Mouse (Mus musculus) neural tube, embryonic 13.5 days (tissue): ENCODE results near the gene Flt3. TPM values are rescaled to one million over a fixed set of nuclear protein-coding genes. Genes with fewer than 3 reads are reported as not detected.
A peak's percentile ranks its signal among the peaks of the same experiment; 100 is the strongest.

Experiments
- ATAC-seq: fragments of 200-750 bp; cut with Nextera tagmentation; 2 replicates; pipeline ENCODE4 v1.8.0; 2017; ENCODE audit warnings: low read depth, mild to moderate bottlenecking, moderate TSS enrichment, moderate library complexity
- H3K27ac ChIP-seq: fragments of 300-500 bp; sonication (generic); replicated peaks from 2 replicates; pipeline ENCODE4 v1.5.1; 2015; ENCODE audit warnings: moderate library complexity, mild to moderate bottlenecking, inconsistent platforms
- H3K27me3 ChIP-seq: fragments of 300-500 bp; sonication (generic); 2 replicates; pipeline ENCODE4 v1.6.1; 2015; ENCODE audit warnings: mild to moderate bottlenecking, inconsistent platforms
- H3K36me3 ChIP-seq: fragments of 300-500 bp; sonication (generic); 2 replicates; pipeline ENCODE4 v1.6.1; 2015; ENCODE audit warnings: mild to moderate bottlenecking, inconsistent platforms
- H3K4me1 ChIP-seq: fragments of 300-500 bp; sonication (generic); replicated peaks from 2 replicates; pipeline ENCODE4 v1.6.1; 2015; ENCODE audit warnings: inconsistent platforms
- H3K4me2 ChIP-seq: fragments of 300-500 bp; sonication (generic); 2 replicates; pipeline ENCODE4 v1.6.1; 2015; ENCODE audit warnings: inconsistent platforms, mild to moderate bottlenecking, moderate library complexity
- H3K4me3 ChIP-seq: fragments of 300-500 bp; sonication (generic); 2 replicates; pipeline ENCODE4 v1.5.1; 2015; ENCODE audit warnings: mild to moderate bottlenecking, inconsistent platforms
- H3K9ac ChIP-seq: fragments of 300-500 bp; sonication (generic); 2 replicates; pipeline ENCODE4 v1.6.1; 2015; ENCODE audit warnings: moderate library complexity, mild to moderate bottlenecking, inconsistent platforms
- H3K9me3 ChIP-seq: fragments of 300-500 bp; sonication (generic); 2 replicates; pipeline ENCODE4 v1.6.1; 2016; ENCODE audit warnings: inconsistent platforms
- WGBS: fragments of 180-500 bp; shearing (Covaris S2); methylation state at CpG from one replicate; pipeline ENCODE4 v1.1.7; 2015; 5-methylcytosine and 5-hydroxymethylcytosine counted together
- polyA plus RNA-seq: library from polyadenylated mRNA; unstranded; fragments of >200 nt; fragmentation: Nextera tagmentation; extraction: Ambion mirVana; gene quantifications from 2 replicates; pipeline ENCODE4 v1.2.1, GENCODE M21; 2015

Flt3 gene
- polyA plus RNA-seq, 1 experiment from 2014 or later, result 0.64 TPM

GRCm38 (mm10) chr5:147304276-147305155 is 95.8 kb downstream of the Flt3 start:
- no peak overlapping the region for H3K4me2 ChIP-seq
- no peak overlapping the region for H3K4me3 ChIP-seq
- under 1% methylated on average over 54 of the region's 54 CpGs for WGBS
- H3K27ac ChIP-seq, result no peak overlapping the region
- no peaks in the 10 kb centered on the region for H3K36me3 ChIP-seq
- H3K9ac ChIP-seq, result no peak overlapping the region
- H3K27me3 ChIP-seq, result peaks cover 100% of the 10 kb centered on the region
- peaks cover 35% of the 10 kb centered on the region for H3K4me1 ChIP-seq
- no peaks in the 10 kb centered on the region for H3K9me3 ChIP-seq
- no peak for ATAC-seq

GRCm38 (mm10) chr5:147302746-147303400 is 97.4 kb downstream of the Flt3 start:
- Histone ChIP-seq H3K27me3 (peaks cover 100% of the 10 kb centered on the region), H3K4me2 (no peak overlapping the region), H3K9me3 (no peaks in the 10 kb centered on the region), H3K36me3 (no peaks in the 10 kb centered on the region), H3K4me1 (peaks cover 38% of the 10 kb centered on the region), H3K27ac (no peak overlapping the region), H3K4me3 (no peak overlapping the region), H3K9ac (no peak overlapping the region)
- ATAC-seq, result no peak
- 8% methylated on average over 13 of the region's 13 CpGs for WGBS

GRCm38 (mm10) chr5:147302141-147302540 is 98.1 kb downstream of the Flt3 start:
- WGBS, result 12% methylated on average over 8 of the region's 8 CpGs
- Histone ChIP-seq H3K36me3 (no peaks in the 10 kb centered on the region), H3K9me3 (no peaks in the 10 kb centered on the region), H3K9ac (no peak overlapping the region), H3K4me1 (peaks cover 38% of the 10 kb centered on the region), H3K4me3 (no peak overlapping the region), H3K27ac (no peak overlapping the region), H3K4me2 (no peak overlapping the region), H3K27me3 (peaks cover 100% of the 10 kb centered on the region)
- no peak for ATAC-seq

- under 1% methylated on average over 10 of the region's 10 CpGs for WGBS
- Histone ChIP-seq H3K9me3 (no peaks in the 10 kb centered on the region), H3K4me2 (no peak overlapping the region), H3K27ac (no peak overlapping the region), H3K36me3 (no peaks in the 10 kb centered on the region), H3K4me3 (no peak overlapping the region), H3K27me3 (peaks cover 100% of the 10 kb centered on the region), H3K9ac (no peak overlapping the region), H3K4me1 (peaks cover 36% of the 10 kb centered on the region)
- ATAC-seq, result no peak
Observed at GRCm38 (mm10) chr5:147301781-147302070, 98.6 kb downstream of the Flt3 start.

- Histone ChIP-seq H3K27me3 (peaks cover 98% of the 10 kb centered on the region), H3K4me2 (no peak overlapping the region), H3K36me3 (no peaks in the 10 kb centered on the region), H3K4me3 (no peak overlapping the region), H3K4me1 (peaks cover 30% of the 10 kb centered on the region), H3K9me3 (no peaks in the 10 kb centered on the region), H3K9ac (no peak overlapping the region), H3K27ac (no peak overlapping the region)
- 4% methylated on average over 21 of the region's 21 CpGs for WGBS
- no peak for ATAC-seq
Observed at GRCm38 (mm10) chr5:147300917-147301780, 99.1 kb downstream of the Flt3 start.

GRCm38 (mm10) chr5:147300001-147300363 is 100.3 kb downstream of the Flt3 start:
- WGBS, result 12% methylated on average over 4 of the region's 4 CpGs
- Histone ChIP-seq H3K4me2 (peak overlapping the region; percentile 45), H3K9ac (no peak overlapping the region), H3K4me3 (0 out of 2 replicates have a peak overlapping the region, but pooled peaks have one; percentile 19), H3K4me1 (peaks cover 28% of the 10 kb centered on the region), H3K9me3 (no peaks in the 10 kb centered on the region), H3K36me3 (no peaks in the 10 kb centered on the region), H3K27me3 (peaks cover 96% of the 10 kb centered on the region), H3K27ac (no peak overlapping the region)
- no peak for ATAC-seq

- Histone ChIP-seq H3K9ac (no peak overlapping the region), H3K4me2 (peak overlapping the region; percentile 45), H3K36me3 (no peaks in the 10 kb centered on the region), H3K4me3 (peak overlapping the region; percentile 19), H3K27me3 (peaks cover 96% of the 10 kb centered on the region), H3K27ac (no peak overlapping the region), H3K9me3 (no peaks in the 10 kb centered on the region), H3K4me1 (peaks cover 22% of the 10 kb centered on the region)
- ATAC-seq, result peak; percentile 67; the same call in 1 of the 2 replicates
- WGBS, result under 1% methylated on average over 39 of the region's 41 CpGs
Observed at GRCm38 (mm10) chr5:147299255-147300000, 100.9 kb downstream of the Flt3 start.

GRCm38 (mm10) chr5:147297249-147297648 is 103.0 kb downstream of the Flt3 start:
- peaks cover 96% of the 10 kb centered on the region for H3K27me3 ChIP-seq
- no peak overlapping the region for H3K4me3 ChIP-seq
- H3K9ac ChIP-seq, result no peak overlapping the region
- H3K9me3 ChIP-seq, result no peaks in the 10 kb centered on the region
- 73% methylated on average over 5 of the region's 5 CpGs for WGBS
- no peak for ATAC-seq
- no peak overlapping the region for H3K4me2 ChIP-seq
- H3K36me3 ChIP-seq, result no peaks in the 10 kb centered on the region
- peaks cover 17% of the 10 kb centered on the region for H3K4me1 ChIP-seq
- H3K27ac ChIP-seq, result no peak overlapping the region

- no peak overlapping the region for H3K4me3 ChIP-seq
- H3K4me2 ChIP-seq, result no peak overlapping the region
- 29% methylated on average over 20 of the region's 20 CpGs for WGBS
- H3K9me3 ChIP-seq, result 0 out of 2 replicates have a peak, but pooled peaks cover 3% of the 10 kb centered on the region
- ATAC-seq, result no peak
- H3K4me1 ChIP-seq, result no peaks in the 10 kb centered on the region
- no peak overlapping the region for H3K27ac ChIP-seq
- H3K27me3 ChIP-seq, result peaks cover 79% of the 10 kb centered on the region
- no peaks in the 10 kb centered on the region for H3K36me3 ChIP-seq
- no peak overlapping the region for H3K9ac ChIP-seq
Observed at GRCm38 (mm10) chr5:147294121-147294520, 106.2 kb downstream of the Flt3 start.

- Histone ChIP-seq H3K27me3 (peaks cover 71% of the 10 kb centered on the region), H3K4me3 (no peak overlapping the region), H3K36me3 (no peaks in the 10 kb centered on the region), H3K4me2 (no peak overlapping the region), H3K9ac (no peak overlapping the region), H3K27ac (no peak overlapping the region), H3K4me1 (no peaks in the 10 kb centered on the region), H3K9me3 (0 out of 2 replicates have a peak, but pooled peaks cover 3% of the 10 kb centered on the region)
- WGBS, result 23% methylated on average over 18 of the region's 18 CpGs
- peak; percentile 81 for ATAC-seq
Observed at GRCm38 (mm10) chr5:147293127-147293910, 107.0 kb downstream of the Flt3 start.
